Mouse (Mus musculus): ENCODE measurements around the gene Atat1. TPM values are rescaled to one million over a fixed set of nuclear protein-coding genes. Genes with fewer than 3 reads are reported as not detected.

Gene Atat1
- polyA plus RNA-seq, 1 experiment, result 33.4 TPM

- peak overlapping the region; percentile 93 for H3K27ac ChIP-seq (ENCODE audit: insufficient read depth, low read length)
- H3K4me1 ChIP-seq (ENCODE audit: control insufficient read depth, insufficient read depth, low read length), result peaks cover 4% of the 10 kb centered on the region
- H3K9me3 ChIP-seq (replicated peaks; ENCODE audit: control insufficient read depth, insufficient read depth, low read length, poor library complexity, severe bottlenecking), result no peaks in the 10 kb centered on the region
- peak overlapping the region; percentile 82; the same call in 1 of the 2 replicates for H3K9ac ChIP-seq (ENCODE audit: low read depth, poor library complexity, severe bottlenecking)
- H3K36me3 ChIP-seq (ENCODE audit: control insufficient read depth, insufficient read depth, low read length, poor library complexity, severe bottlenecking), result no peaks in the 10 kb centered on the region
- peak overlapping the region; percentile 67 for H3K4me3 ChIP-seq (ENCODE audit: low read depth, low read length)
- TF ChIP-seq EP300 (IDR thresholded peaks at IDR 0.05; ENCODE audit: insufficient read depth, low read depth, low read length), result no peak
- TF ChIP-seq POLR2A (IDR thresholded peaks at IDR 0.05; ENCODE audit: insufficient read depth, low read length), result no peak
- TF ChIP-seq CTCF (IDR thresholded peaks at IDR 0.05; ENCODE audit: low read depth, low read length), result no peak
- no peaks in the 10 kb centered on the region for H3K27me3 ChIP-seq (ENCODE audit: control insufficient read depth, insufficient read depth, low read length, poor library complexity, severe bottlenecking)
Measured at GRCm38 (mm10) chr17:35868961-35869345, 40.9 kb downstream of the Atat1 start.

DNA sequence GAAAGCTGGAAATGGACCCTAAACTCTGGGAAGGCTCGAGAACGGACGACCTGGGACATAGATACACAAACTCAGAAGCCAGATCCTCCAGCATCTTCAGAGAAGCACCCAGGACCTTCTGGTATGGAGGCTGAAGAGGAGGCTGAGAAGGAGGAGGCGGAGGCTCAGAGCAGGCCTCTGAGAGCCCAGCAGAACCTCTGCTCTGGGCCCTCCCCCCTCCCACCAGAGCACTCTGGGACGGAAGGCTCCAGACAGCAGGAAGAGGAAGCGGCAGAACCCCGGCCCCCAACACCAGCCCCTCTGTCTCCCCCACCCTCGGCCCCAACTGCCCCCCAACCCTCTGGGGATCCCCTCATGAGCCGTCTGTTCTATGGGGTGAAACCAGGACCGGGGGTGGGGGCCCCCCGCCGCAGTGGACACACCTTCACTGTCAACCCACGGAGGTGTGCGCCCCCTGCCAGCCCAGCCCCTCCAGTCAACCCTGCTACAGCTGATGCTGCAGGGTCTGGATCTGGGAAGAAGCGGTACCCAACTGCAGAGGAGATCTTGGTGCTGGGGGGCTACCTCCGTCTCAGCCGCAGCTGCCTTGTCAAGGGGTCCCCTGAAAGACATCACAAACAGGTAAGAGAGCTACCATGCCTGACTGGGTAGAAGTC, 41.6 kb downstream of the Atat1 start:
- peaks cover 5% of the 10 kb centered on the region for H3K4me1 ChIP-seq (ENCODE audit: control insufficient read depth, insufficient read depth, low read length)
- TF ChIP-seq CTCF (IDR thresholded peaks at IDR 0.05; ENCODE audit: low read depth, low read length) (no peak), EP300 (IDR thresholded peaks at IDR 0.05; ENCODE audit: insufficient read depth, low read depth, low read length) (no peak), POLR2A (IDR thresholded peaks at IDR 0.05; ENCODE audit: insufficient read depth, low read length) (no peak)
- H3K36me3 ChIP-seq (ENCODE audit: control insufficient read depth, insufficient read depth, low read length, poor library complexity, severe bottlenecking), result no peaks in the 10 kb centered on the region
- no peaks in the 10 kb centered on the region for H3K9me3 ChIP-seq (replicated peaks; ENCODE audit: control insufficient read depth, insufficient read depth, low read length, poor library complexity, severe bottlenecking)
- peak overlapping the region; percentile 93 for H3K27ac ChIP-seq (ENCODE audit: insufficient read depth, low read length)
- peak overlapping the region; percentile 67 for H3K4me3 ChIP-seq (ENCODE audit: low read depth, low read length)
- no peaks in the 10 kb centered on the region for H3K27me3 ChIP-seq (ENCODE audit: control insufficient read depth, insufficient read depth, low read length, poor library complexity, severe bottlenecking)
- H3K9ac ChIP-seq (ENCODE audit: low read depth, poor library complexity, severe bottlenecking), result peak overlapping the region; percentile 82

DNA sequence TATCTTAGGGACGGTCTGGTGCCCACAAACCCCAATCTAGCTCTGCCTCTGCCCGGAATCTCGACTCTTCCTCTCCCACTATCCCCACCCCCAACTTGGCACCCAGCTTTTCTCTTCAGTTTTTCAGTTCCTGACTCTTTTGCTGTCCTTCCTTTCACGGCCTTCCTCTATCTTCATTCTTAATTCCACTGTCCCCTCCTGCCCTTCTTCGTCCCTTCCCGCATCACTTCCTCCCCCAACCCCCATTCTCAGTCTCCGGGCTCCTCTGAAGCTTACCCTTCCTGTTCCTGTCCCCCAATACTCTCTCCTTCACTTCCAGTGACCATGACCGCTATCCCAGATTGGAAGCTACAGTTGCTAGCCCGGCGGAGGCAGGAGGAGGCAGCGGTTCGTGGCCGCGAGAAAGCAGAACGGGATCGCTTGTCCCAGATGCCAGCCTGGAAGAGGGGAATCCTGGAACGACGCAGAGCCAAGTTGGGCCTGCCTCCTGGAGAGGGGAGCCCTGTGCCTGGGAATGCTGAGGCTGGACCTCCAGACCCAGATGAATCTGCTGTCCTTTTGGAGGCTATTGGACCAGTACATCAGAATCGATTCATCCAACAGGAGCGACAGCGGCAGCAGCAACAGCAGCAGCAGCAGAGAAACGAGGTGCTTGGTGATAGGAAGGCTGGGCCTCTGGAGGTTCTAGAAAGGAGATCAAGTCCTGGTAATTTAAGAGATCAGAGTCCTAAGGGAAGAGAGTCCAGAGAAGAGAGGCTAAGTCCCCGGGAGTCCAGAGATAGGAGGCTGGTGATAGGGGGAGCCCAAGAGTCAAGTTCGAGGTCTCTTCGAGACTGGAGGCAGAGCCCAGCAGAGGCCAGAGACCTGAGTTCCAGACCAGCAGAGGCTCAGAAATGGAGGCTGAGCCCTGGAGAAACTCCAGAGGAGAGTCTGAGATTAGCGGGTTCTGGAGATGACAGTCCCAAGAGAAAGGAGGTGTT, 42.7 kb downstream of the Atat1 start:
- H3K9me3 ChIP-seq (replicated peaks; ENCODE audit: control insufficient read depth, insufficient read depth, low read length, poor library complexity, severe bottlenecking), result no peaks in the 10 kb centered on the region
- peak overlapping the region; percentile 91 for H3K4me3 ChIP-seq (ENCODE audit: low read depth, low read length)
- peak overlapping the region; percentile 82 for H3K9ac ChIP-seq (ENCODE audit: low read depth, poor library complexity, severe bottlenecking)
- H3K27me3 ChIP-seq (ENCODE audit: control insufficient read depth, insufficient read depth, low read length, poor library complexity, severe bottlenecking), result no peaks in the 10 kb centered on the region
- no peak for TF ChIP-seq EP300 (IDR thresholded peaks at IDR 0.05; ENCODE audit: insufficient read depth, low read depth, low read length)
- peak; percentile 25 for TF ChIP-seq CTCF (IDR thresholded peaks at IDR 0.05; ENCODE audit: low read depth, low read length)
- no peak for TF ChIP-seq POLR2A (IDR thresholded peaks at IDR 0.05; ENCODE audit: insufficient read depth, low read length)
- H3K36me3 ChIP-seq (ENCODE audit: control insufficient read depth, insufficient read depth, low read length, poor library complexity, severe bottlenecking), result no peaks in the 10 kb centered on the region
- H3K4me1 ChIP-seq (ENCODE audit: control insufficient read depth, insufficient read depth, low read length), result peaks cover 5% of the 10 kb centered on the region
- 0 out of 2 replicates have a peak overlapping the region, but pooled peaks have one; percentile 1 for H3K27ac ChIP-seq (ENCODE audit: insufficient read depth, low read length)

GRCm38 (mm10) chr17:35866281-35866831, 43.5 kb downstream of the Atat1 start:
- TF ChIP-seq CTCF (IDR thresholded peaks at IDR 0.05; ENCODE audit: low read depth, low read length) (no peak), POLR2A (IDR thresholded peaks at IDR 0.05; ENCODE audit: insufficient read depth, low read length) (no peak), EP300 (IDR thresholded peaks at IDR 0.05; ENCODE audit: insufficient read depth, low read depth, low read length) (no peak)
- H3K9me3 ChIP-seq (replicated peaks; ENCODE audit: control insufficient read depth, insufficient read depth, low read length, poor library complexity, severe bottlenecking), result no peaks in the 10 kb centered on the region
- H3K9ac ChIP-seq (ENCODE audit: low read depth, poor library complexity, severe bottlenecking), result peak overlapping the region; percentile 82
- H3K27me3 ChIP-seq (ENCODE audit: control insufficient read depth, insufficient read depth, low read length, poor library complexity, severe bottlenecking), result no peaks in the 10 kb centered on the region
- H3K4me3 ChIP-seq (ENCODE audit: low read depth, low read length), result peak overlapping the region; percentile 91
- peaks cover 5% of the 10 kb centered on the region for H3K4me1 ChIP-seq (ENCODE audit: control insufficient read depth, insufficient read depth, low read length)
- peak overlapping the region; percentile 39 for H3K27ac ChIP-seq (ENCODE audit: insufficient read depth, low read length)
- H3K36me3 ChIP-seq (ENCODE audit: control insufficient read depth, insufficient read depth, low read length, poor library complexity, severe bottlenecking), result no peaks in the 10 kb centered on the region

DNA sequence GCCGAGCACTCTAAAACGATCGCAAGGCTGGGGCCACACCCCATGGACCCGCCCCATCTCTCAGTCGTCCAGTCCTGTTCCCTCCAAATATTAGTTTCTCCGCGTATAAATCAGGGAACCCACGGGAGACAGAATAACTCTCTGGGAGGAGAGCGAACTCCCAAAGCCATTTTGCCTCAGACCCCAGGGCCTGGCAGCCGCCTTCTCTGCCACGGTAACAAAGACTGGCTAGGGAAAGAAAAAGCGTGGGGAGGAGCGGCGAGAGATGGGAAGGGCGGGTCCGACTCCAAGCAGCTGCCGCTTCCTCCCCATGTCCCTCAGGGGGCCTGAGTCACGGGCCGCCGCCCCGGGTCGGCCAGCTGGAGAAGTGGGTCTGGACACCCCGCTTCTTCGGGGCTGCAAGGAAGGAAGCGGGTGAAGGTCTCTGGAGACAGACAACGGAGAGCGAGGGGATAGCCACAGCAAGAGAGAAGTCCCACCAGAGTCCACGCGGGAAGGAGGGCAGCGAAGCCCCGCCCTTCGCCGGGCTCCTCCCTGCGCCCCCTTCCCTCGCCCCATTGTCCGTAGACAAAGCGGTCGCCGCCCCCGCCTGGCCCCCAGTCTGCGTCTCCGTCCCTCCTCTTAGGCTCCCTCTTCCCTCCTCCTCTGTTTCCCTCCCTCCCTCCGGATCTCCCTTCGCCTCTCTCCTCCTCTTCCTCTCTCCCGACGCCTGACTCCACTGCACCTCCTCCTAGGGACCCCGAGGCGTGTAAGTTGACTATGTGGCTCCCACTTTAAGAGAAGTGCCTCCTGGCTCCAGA, 44.2 kb downstream of the Atat1 start, which contains the start of gene Ppp1r18:
Ppp1r18 (plus strand) TSS at position 113 of the 800 bp plus-strand sequence.
- Histone ChIP-seq H3K36me3 (ENCODE audit: control insufficient read depth, insufficient read depth, low read length, poor library complexity, severe bottlenecking) (no peaks in the 10 kb centered on the region), H3K4me3 (ENCODE audit: low read depth, low read length) (peak within 1 kb of the TSS; percentile 91), H3K4me1 (ENCODE audit: control insufficient read depth, insufficient read depth, low read length) (peaks cover 5% of the 10 kb centered on the region), H3K27ac (ENCODE audit: insufficient read depth, low read length) (peak within 1 kb of the TSS; percentile 60), H3K27me3 (ENCODE audit: control insufficient read depth, insufficient read depth, low read length, poor library complexity, severe bottlenecking) (no peaks in the 10 kb centered on the region), H3K9ac (ENCODE audit: low read depth, poor library complexity, severe bottlenecking) (peak within 1 kb of the TSS; percentile 82), H3K9me3 (replicated peaks; ENCODE audit: control insufficient read depth, insufficient read depth, low read length, poor library complexity, severe bottlenecking) (no peaks in the 10 kb centered on the region)
- TF ChIP-seq POLR2A (IDR thresholded peaks at IDR 0.05; ENCODE audit: insufficient read depth, low read length) (no peak), CTCF (IDR thresholded peaks at IDR 0.05; ENCODE audit: low read depth, low read length) (no peak), EP300 (IDR thresholded peaks at IDR 0.05; ENCODE audit: insufficient read depth, low read depth, low read length) (peak; percentile 31; the same call in 1 of the 2 replicates)

All from ES-Bruce4 (cell line).